Mouse (Mus musculus) limb, embryonic 11.5 days (tissue): ENCODE measurements around the gene Rabgap1l. TPM values are rescaled to one million over a fixed set of nuclear protein-coding genes. Genes with fewer than 3 reads are reported as not detected.

Source experiments
- ATAC-seq: fragments of 200-750 bp; cut with Nextera tagmentation; 2 replicates; pipeline ENCODE4 v1.8.0; 2017; ENCODE audit warnings: low read depth; ENCODE audit not compliant: insufficient number of reproducible peaks, low FRiP score, low TSS enrichment
- DNase-seq: peaks from one replicate; pipeline ENCODE4 v3.0.0-alpha.2; 2015; ENCODE audit warnings: low spot score
- H3K27ac ChIP-seq: fragments of 300-500 bp; sonication (generic); replicated peaks from 2 replicates; pipeline ENCODE4 v1.5.1; 2014; ENCODE audit warnings: low read depth, mild to moderate bottlenecking, low read length
- H3K27me3 ChIP-seq: fragments of 300-500 bp; sonication (generic); 2 replicates; pipeline ENCODE4 v1.6.1; 2014; ENCODE audit warnings: mild to moderate bottlenecking, low read length, mixed read lengths; ENCODE audit not compliant: control insufficient read depth, insufficient read depth
- H3K36me3 ChIP-seq: fragments of 300-500 bp; sonication (generic); 2 replicates; pipeline ENCODE4 v1.6.1; 2014; ENCODE audit warnings: mild to moderate bottlenecking, low read length, moderate library complexity, mixed read lengths; ENCODE audit not compliant: control insufficient read depth, insufficient read depth
- H3K4me1 ChIP-seq: fragments of 300-500 bp; sonication (generic); 2 replicates; pipeline ENCODE4 v1.6.1; 2014; ENCODE audit warnings: low read length, mixed read lengths; ENCODE audit not compliant: control insufficient read depth, insufficient read depth
- H3K4me2 ChIP-seq: fragments of 300-500 bp; sonication (generic); 2 replicates; pipeline ENCODE4 v1.6.1; 2014; ENCODE audit warnings: low read depth, mild to moderate bottlenecking, moderate library complexity; ENCODE audit not compliant: severe bottlenecking
- H3K4me3 ChIP-seq: fragments of 300-500 bp; sonication (generic); 2 replicates; pipeline ENCODE4 v1.5.1; 2014; ENCODE audit warnings: low read depth, low read length
- H3K9ac ChIP-seq: fragments of 300-500 bp; sonication (generic); 2 replicates; pipeline ENCODE4 v1.6.1; 2014; ENCODE audit warnings: mild to moderate bottlenecking, low read length
- H3K9me3 ChIP-seq: fragments of 300-500 bp; sonication (generic); 2 replicates; pipeline ENCODE4 v1.6.1; 2016; ENCODE audit warnings: low read length; ENCODE audit not compliant: control insufficient read depth
- WGBS: fragments of 180-500 bp; shearing (Covaris S2); extraction: QIAGEN DNeasy Blood & Tissue Kit; methylation state at CpG from one replicate; pipeline ENCODE4 v1.1.7; 2014; 5-methylcytosine and 5-hydroxymethylcytosine counted together
- polyA plus RNA-seq: library from polyadenylated mRNA; unstranded; fragments of >200 nt; fragmentation: Nextera tagmentation; extraction: Ambion mirVana; gene quantifications from 2 replicates; pipeline ENCODE4 v1.2.1, GENCODE M21; 2014

The Rabgap1l gene
- polyA plus RNA-seq, 1 experiment from 2014 or later, result 14.3 TPM

- Histone ChIP-seq H3K4me3 (no peak overlapping the region), H3K27me3 (no peaks in the 10 kb centered on the region), H3K9ac (no peak overlapping the region), H3K27ac (no peak overlapping the region), H3K4me2 (no peak overlapping the region), H3K9me3 (no peaks in the 10 kb centered on the region), H3K4me1 (no peaks in the 10 kb centered on the region), H3K36me3 (no peaks in the 10 kb centered on the region)
- ATAC-seq, result no peak
- WGBS, result 92% methylated on average over 2 of the region's 2 CpGs
- no peak for DNase-seq
These were observed 555.0 kb downstream of the Rabgap1l start for GRCm38 (mm10) chr1:160237981-160238380.

DNA sequence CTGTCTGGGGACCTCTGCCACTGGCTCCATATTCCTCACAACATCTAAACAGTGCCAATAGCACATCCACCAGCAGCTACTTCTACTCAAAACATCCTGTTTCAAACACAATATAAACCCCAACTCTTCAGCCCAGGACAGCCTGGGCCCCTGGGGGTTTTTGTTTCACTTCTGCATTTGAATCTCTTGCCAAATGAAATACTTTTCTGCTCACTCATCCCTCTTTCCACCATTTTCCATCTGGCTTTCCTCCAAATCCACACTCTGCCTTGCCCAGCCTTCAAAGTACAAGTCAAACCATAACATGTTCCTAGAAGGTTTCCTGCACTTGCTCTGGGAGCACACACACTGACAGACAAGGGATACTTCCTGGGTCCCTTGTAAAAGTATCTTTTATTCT lies 559.1 kb downstream of the Rabgap1l start:
- DNase-seq (no peak), ATAC-seq (no peak)
- no peaks in the 10 kb centered on the region for H3K4me1 ChIP-seq
- no peaks in the 10 kb centered on the region for H3K27me3 ChIP-seq
- no peaks in the 10 kb centered on the region for H3K36me3 ChIP-seq
- H3K9ac ChIP-seq, result no peak overlapping the region
- no peak overlapping the region for H3K4me3 ChIP-seq
- H3K9me3 ChIP-seq, result no peaks in the 10 kb centered on the region
- H3K27ac ChIP-seq, result no peak overlapping the region
- H3K4me2 ChIP-seq, result no peak overlapping the region

- DNase-seq (no peak), ATAC-seq (no peak)
- no peaks in the 10 kb centered on the region for H3K36me3 ChIP-seq
- no peak overlapping the region for H3K4me2 ChIP-seq
- no peak overlapping the region for H3K4me3 ChIP-seq
- no peaks in the 10 kb centered on the region for H3K9me3 ChIP-seq
- H3K27me3 ChIP-seq, result no peaks in the 10 kb centered on the region
- H3K27ac ChIP-seq, result no peak overlapping the region
- no peaks in the 10 kb centered on the region for H3K4me1 ChIP-seq
- H3K9ac ChIP-seq, result no peak overlapping the region
- WGBS, result 95% methylated on average over 3 of the region's 3 CpGs
These were observed 560.9 kb downstream of the Rabgap1l start for GRCm38 (mm10) chr1:160232113-160232512.

DNA sequence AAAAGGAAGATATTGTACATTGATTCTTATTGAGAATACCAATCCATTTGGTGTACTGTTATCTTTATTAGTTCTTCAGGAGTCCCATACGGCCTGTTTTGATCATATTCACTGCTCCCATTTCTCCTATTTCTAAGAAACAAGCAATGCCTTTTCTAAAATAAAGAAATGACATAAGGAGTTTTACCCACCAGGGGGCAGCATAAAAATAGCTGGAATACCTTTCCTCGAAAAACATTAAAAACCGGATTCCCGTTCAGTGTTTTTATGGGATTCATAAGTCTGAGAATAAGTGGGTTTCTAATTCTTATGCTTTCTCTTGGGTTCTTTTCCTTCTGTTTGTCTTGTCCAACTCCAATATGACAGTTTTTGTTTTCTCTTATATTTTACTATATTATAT lies 562.0 kb downstream of the Rabgap1l start:
- Histone ChIP-seq H3K27ac (no peak overlapping the region), H3K36me3 (no peaks in the 10 kb centered on the region), H3K4me3 (no peak overlapping the region), H3K9me3 (no peaks in the 10 kb centered on the region), H3K4me2 (no peak overlapping the region), H3K4me1 (no peaks in the 10 kb centered on the region), H3K27me3 (no peaks in the 10 kb centered on the region), H3K9ac (no peak overlapping the region)
- ATAC-seq, result no peak
- 61% methylated on average over 4 of the region's 4 CpGs for WGBS
- DNase-seq, result no peak

- Histone ChIP-seq H3K4me3 (no peak overlapping the region), H3K4me2 (no peak overlapping the region), H3K27ac (no peak overlapping the region), H3K4me1 (no peaks in the 10 kb centered on the region), H3K36me3 (no peaks in the 10 kb centered on the region), H3K27me3 (no peaks in the 10 kb centered on the region), H3K9me3 (no peaks in the 10 kb centered on the region), H3K9ac (no peak overlapping the region)
- DNase-seq, result no peak
- ATAC-seq, result no peak
These were observed 565.2 kb downstream of the Rabgap1l start for GRCm38 (mm10) chr1:160227850-160228249.

DNA sequence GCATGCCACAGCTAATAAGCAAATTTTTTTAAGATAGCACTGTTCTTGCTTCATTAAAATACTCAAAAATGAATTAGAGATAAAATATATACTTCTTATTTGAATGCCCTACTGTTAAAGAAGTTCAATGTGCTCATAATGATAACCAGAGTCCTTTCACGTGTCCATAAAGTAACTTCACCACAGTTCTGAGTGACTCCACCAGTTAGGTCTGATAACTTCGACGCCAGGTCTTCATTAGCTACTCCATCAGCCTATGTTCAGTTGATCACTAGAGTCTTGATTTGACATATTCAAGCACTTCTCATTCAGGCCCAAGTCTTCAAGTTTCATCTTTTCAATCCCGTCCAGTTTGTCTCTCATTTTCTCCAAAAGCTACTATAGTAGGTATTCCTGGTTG lies 565.8 kb downstream of the Rabgap1l start:
- 87% methylated on average over 4 of the region's 4 CpGs for WGBS
- ATAC-seq, result no peak

GRCm38 (mm10) chr1:160224093-160224492 lies 568.9 kb downstream of the Rabgap1l start:
- ATAC-seq (peak; percentile 31; the same call in 1 of the 2 replicates), DNase-seq (no peak)
- Histone ChIP-seq H3K27ac (no peak overlapping the region), H3K4me2 (no peak overlapping the region), H3K9ac (no peak overlapping the region), H3K9me3 (no peaks in the 10 kb centered on the region), H3K4me3 (no peak overlapping the region), H3K36me3 (no peaks in the 10 kb centered on the region), H3K4me1 (no peaks in the 10 kb centered on the region), H3K27me3 (no peaks in the 10 kb centered on the region)
- WGBS, result 49% methylated on average over 2 of the region's 2 CpGs

More for the DNA sequence above, 565.8 kb downstream of the Rabgap1l start:
- Histone ChIP-seq H3K9me3 (no peaks in the 10 kb centered on the region), H3K36me3 (no peaks in the 10 kb centered on the region), H3K4me1 (no peaks in the 10 kb centered on the region), H3K9ac (no peak overlapping the region), H3K4me2 (no peak overlapping the region), H3K27ac (no peak overlapping the region), H3K4me3 (no peak overlapping the region), H3K27me3 (no peaks in the 10 kb centered on the region)
- no peak for DNase-seq

DNA sequence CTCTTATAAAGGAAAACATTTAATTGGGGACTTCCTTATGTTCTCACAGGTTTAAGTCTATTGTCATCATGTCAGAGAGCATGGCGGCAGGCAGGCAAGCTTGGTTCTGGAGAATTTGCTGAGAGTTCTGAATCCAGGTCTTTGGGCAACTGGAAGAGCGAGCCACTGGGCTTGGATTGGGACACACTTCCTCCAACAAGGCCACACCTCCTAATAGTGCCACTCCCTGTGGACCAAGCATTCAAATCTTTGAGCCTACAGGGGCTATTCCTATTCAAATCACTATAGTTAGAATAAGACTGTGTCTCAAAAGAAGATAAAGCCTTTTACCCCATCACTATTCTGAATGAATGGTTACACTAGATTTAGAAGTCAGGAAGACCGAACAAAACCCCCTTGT lies 575.1 kb downstream of the Rabgap1l start:
- no peak overlapping the region for H3K9ac ChIP-seq
- H3K36me3 ChIP-seq, result no peaks in the 10 kb centered on the region
- ATAC-seq (no peak), DNase-seq (no peak)
- 86% methylated on average over 3 of the region's 3 CpGs for WGBS
- H3K27me3 ChIP-seq, result no peaks in the 10 kb centered on the region
- no peak overlapping the region for H3K4me3 ChIP-seq
- H3K4me1 ChIP-seq, result no peaks in the 10 kb centered on the region
- no peak overlapping the region for H3K27ac ChIP-seq
- H3K9me3 ChIP-seq, result no peaks in the 10 kb centered on the region
- no peak overlapping the region for H3K4me2 ChIP-seq

DNA sequence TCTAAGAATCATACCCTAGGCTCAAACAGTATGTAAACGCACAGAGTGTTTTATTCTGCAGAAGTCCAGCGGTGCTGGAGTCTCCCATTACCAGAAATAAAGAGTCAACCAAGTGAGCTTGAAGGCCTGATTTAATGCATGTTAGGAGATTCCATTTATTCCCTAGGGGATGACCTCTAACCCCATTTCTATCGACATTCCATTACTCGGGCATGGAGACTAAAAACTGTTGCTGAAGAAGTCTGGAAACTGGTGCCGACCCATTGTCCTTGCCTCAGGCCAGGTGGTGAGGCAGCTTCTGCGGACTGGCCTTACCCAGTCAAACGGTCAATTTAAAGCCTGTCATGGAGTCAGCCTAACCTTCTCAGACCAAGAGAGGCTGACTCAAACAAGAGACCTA lies 578.8 kb downstream of the Rabgap1l start:
- H3K36me3 ChIP-seq, result no peaks in the 10 kb centered on the region
- peaks cover 8% of the 10 kb centered on the region; the same call in 1 of the 2 replicates for H3K4me1 ChIP-seq
- no peak overlapping the region for H3K27ac ChIP-seq
- no peak overlapping the region for H3K4me3 ChIP-seq
- H3K9me3 ChIP-seq, result no peaks in the 10 kb centered on the region
- 89% methylated on average over 7 of the region's 7 CpGs for WGBS
- no peaks in the 10 kb centered on the region for H3K27me3 ChIP-seq
- no peak overlapping the region for H3K9ac ChIP-seq
- DNase-seq (no peak), ATAC-seq (no peak)
- no peak overlapping the region for H3K4me2 ChIP-seq
